Comparison of ENCODE assay signal across 8 mouse cellular contexts in genomic region chr7:143059202-143059870, GRCm38 (mm10). TPM values are rescaled to one million over a fixed set of nuclear protein-coding genes. Genes with fewer than 3 reads are reported as not detected.
DNase-seq lines count a peak whose midpoint lies in the region; ATAC-seq and TF ChIP-seq lines count a peak whose summit lies in the region.

No protein-coding gene starts in this region.

- no peaks in the 10 kb centered on the region for H3K9me3 ChIP-seq in embryonic facial prominence, embryonic 12.5 days
- no peaks in the 10 kb centered on the region for H3K9me3 ChIP-seq in hindbrain, postnatal 0 days (ENCODE audit: low read length)

- no peak overlapping the region for H3K4me2 ChIP-seq in embryonic facial prominence, embryonic 12.5 days (replicated peaks)
- H3K4me2 ChIP-seq in hindbrain, postnatal 0 days (ENCODE audit: low read depth, low read length), result no peak overlapping the region

- H3K4me1 ChIP-seq in kidney, adult 2 months (ENCODE audit: control insufficient read depth, insufficient read depth, low read length), result peaks cover 34% of the 10 kb centered on the region
- H3K4me1 ChIP-seq in embryonic facial prominence, embryonic 12.5 days, result peaks cover 32% of the 10 kb centered on the region
- H3K4me1 ChIP-seq in hindbrain, postnatal 0 days (ENCODE audit: insufficient read depth, low read length), result peaks cover 39% of the 10 kb centered on the region

- H3K4me3 ChIP-seq in kidney, adult 2 months (ENCODE audit: insufficient read depth, low read depth, low read length), result no peak overlapping the region
- H3K4me3 ChIP-seq in embryonic facial prominence, embryonic 12.5 days, result no peak overlapping the region
- H3K4me3 ChIP-seq in hindbrain, postnatal 0 days (ENCODE audit: low read length), result no peak overlapping the region

- ATAC-seq in embryonic facial prominence, embryonic 12.5 days (ENCODE audit: insufficient number of reproducible peaks, insufficient read depth, low FRiP score, low TSS enrichment), result no peak
- peak; percentile 41; the same call in 1 of the 2 replicates for ATAC-seq in hindbrain, postnatal 0 days
- peak; percentile 81 for ATAC-seq in monocyte, adult 5-6 weeks (replicated peaks; ENCODE audit: insufficient number of reproducible peaks, low FRiP score, low TSS enrichment, poor library complexity, severe bottlenecking)

- no peak for TF ChIP-seq POLR2A in kidney, adult 2 months (IDR thresholded peaks at IDR 0.05; ENCODE audit: low read depth, low read length)

- no peak overlapping the region for H3K9ac ChIP-seq in embryonic facial prominence, embryonic 12.5 days
- H3K9ac ChIP-seq in hindbrain, postnatal 0 days (replicated peaks; ENCODE audit: low read length), result no peak overlapping the region

- no peaks in the 10 kb centered on the region for H3K27me3 ChIP-seq in kidney, adult 2 months (replicated peaks; ENCODE audit: control insufficient read depth, insufficient read depth, low read length)
- no peaks in the 10 kb centered on the region for H3K27me3 ChIP-seq in embryonic facial prominence, embryonic 12.5 days
- no peaks in the 10 kb centered on the region for H3K27me3 ChIP-seq in hindbrain, postnatal 0 days (ENCODE audit: insufficient read depth, low read length)

- peak overlapping the region; percentile 49 for H3K27ac ChIP-seq in kidney, adult 2 months (ENCODE audit: insufficient read depth, low read depth, low read length)
- 0 out of 2 replicates have a peak overlapping the region, but pooled peaks have one; percentile 23 for H3K27ac ChIP-seq in embryonic facial prominence, embryonic 12.5 days
- peak overlapping the region; percentile 73 for H3K27ac ChIP-seq in hindbrain, postnatal 0 days

- TF ChIP-seq CTCF in kidney, adult 2 months (conservative IDR thresholded peaks at IDR 0.05; ENCODE audit: insufficient read depth, insufficient read length, low read depth, low read length), result no peak
- no peak for TF ChIP-seq CTCF in hindbrain, postnatal 0 days (IDR thresholded peaks at IDR 0.05; ENCODE audit: low read depth)

- H3K36me3 ChIP-seq in kidney, adult 2 months (ENCODE audit: control insufficient read depth, insufficient read depth, low read length), result peaks cover 1% of the 10 kb centered on the region
- H3K36me3 ChIP-seq in embryonic facial prominence, embryonic 12.5 days, result peaks cover 48% of the 10 kb centered on the region
- H3K36me3 ChIP-seq in hindbrain, postnatal 0 days (ENCODE audit: insufficient read depth, low read length), result peaks cover 17% of the 10 kb centered on the region

- 35% methylated on average over 5 of the region's 5 CpGs for WGBS in kidney, adult 2 months
- 79% methylated on average over 5 of the region's 5 CpGs for WGBS in embryonic facial prominence, embryonic 12.5 days
- 56% methylated on average over 5 of the region's 5 CpGs for WGBS in hindbrain, postnatal 0 days

- peak; percentile 50 for DNase-seq in kidney, adult 2 months
- no peak for DNase-seq in kidney, adult 9 months
- DNase-seq in adipocyte (ENCODE audit: low spot score), result peak; percentile 74
- DNase-seq in hindbrain, postnatal 0 days (ENCODE audit: low spot score), result peak; percentile 69
- no peak for DNase-seq in thymus, adult 18-20 months
- no peak for DNase-seq in thymus, postnatal 0 days (ENCODE audit: low spot score)

RNA-seq across cellular contexts. Expression of gene Cd81, which starts 6.8 kb away (rescaled TPM):
- 801 and 824 TPM in 2 replicates for polyA plus RNA-seq in kidney, adult 2 months (2012; rRNA removed)
- polyA plus RNA-seq in embryonic facial prominence, embryonic 12.5 days (2016; fragmentation: Nextera tagmentation; extraction: Ambion mirVana), result 318 and 332 TPM in 2 replicates
- 758 and 776 TPM in 2 replicates for total RNA-seq in hindbrain, postnatal 0 days (2014; rRNA removed)
- 708 and 751 TPM in 2 replicates for polyA plus RNA-seq in hindbrain, postnatal 0 days (2015; fragmentation: Nextera tagmentation; extraction: Ambion mirVana)
- total RNA-seq in monocyte, adult 5-6 weeks (2017), result 75.1 to 86.6 TPM (median 75.4 TPM) in 3 replicates
- polyA plus RNA-seq in thymus, postnatal 0 days (2015; fragmentation: Nextera tagmentation; extraction: Ambion mirVana), result 228 and 233 TPM in 2 replicates

RNA-seq across cellular contexts. Expression of gene Tssc4, which starts 9.7 kb away (rescaled TPM):
- polyA plus RNA-seq in kidney, adult 2 months (2012; rRNA removed), result 64.8 and 74.5 TPM in 2 replicates
- 106 and 107 TPM in 2 replicates for polyA plus RNA-seq in embryonic facial prominence, embryonic 12.5 days (2016; fragmentation: Nextera tagmentation; extraction: Ambion mirVana)
- 106 and 118 TPM in 2 replicates for total RNA-seq in hindbrain, postnatal 0 days (2014; rRNA removed)
- 101 and 102 TPM in 2 replicates for polyA plus RNA-seq in hindbrain, postnatal 0 days (2015; fragmentation: Nextera tagmentation; extraction: Ambion mirVana)
- total RNA-seq in monocyte, adult 5-6 weeks (2017), result 5.2 to 10.4 TPM (median 8.2 TPM) in 3 replicates
- 68.5 and 72.3 TPM in 2 replicates for polyA plus RNA-seq in thymus, postnatal 0 days (2015; fragmentation: Nextera tagmentation; extraction: Ambion mirVana)

RNA-seq across cellular contexts. Expression of gene Trpm5, which starts 35.1 kb away (rescaled TPM):
- 0.03 TPM in 2 replicates for polyA plus RNA-seq in kidney, adult 2 months (2012; rRNA removed)
- 5.2 and 6.2 TPM in 2 replicates for polyA plus RNA-seq in embryonic facial prominence, embryonic 12.5 days (2016; fragmentation: Nextera tagmentation; extraction: Ambion mirVana)
- 2.1 and 3.0 TPM in 2 replicates for total RNA-seq in hindbrain, postnatal 0 days (2014; rRNA removed)
- 2.0 and 2.6 TPM in 2 replicates for polyA plus RNA-seq in hindbrain, postnatal 0 days (2015; fragmentation: Nextera tagmentation; extraction: Ambion mirVana)
- total RNA-seq in monocyte, adult 5-6 weeks (2017), result 0.11 TPM in 1 of 3 replicates, not detected in the others
- polyA plus RNA-seq in thymus, postnatal 0 days (2015; fragmentation: Nextera tagmentation; extraction: Ambion mirVana), result 0.98 and 1.5 TPM in 2 replicates

RNA-seq across cellular contexts. Expression of gene Kcnq1, which starts 46.8 kb away (rescaled TPM):
- polyA plus RNA-seq in kidney, adult 2 months (2012; rRNA removed), result 24.0 and 27.5 TPM in 2 replicates
- polyA plus RNA-seq in embryonic facial prominence, embryonic 12.5 days (2016; fragmentation: Nextera tagmentation; extraction: Ambion mirVana), result 0.73 and 2.0 TPM in 2 replicates
- 1.2 and 1.9 TPM in 2 replicates for total RNA-seq in hindbrain, postnatal 0 days (2014; rRNA removed)
- 1.1 and 1.4 TPM in 2 replicates for polyA plus RNA-seq in hindbrain, postnatal 0 days (2015; fragmentation: Nextera tagmentation; extraction: Ambion mirVana)
- total RNA-seq in monocyte, adult 5-6 weeks (2017), result not detected in 3 replicates
- polyA plus RNA-seq in thymus, postnatal 0 days (2015; fragmentation: Nextera tagmentation; extraction: Ambion mirVana), result 0.29 and 1.0 TPM in 2 replicates

RNA-seq across cellular contexts. Expression of gene Tspan32, which starts 54.5 kb away (rescaled TPM):
- 0.99 and 5.1 TPM in 2 replicates for polyA plus RNA-seq in kidney, adult 2 months (2012; rRNA removed)
- polyA plus RNA-seq in embryonic facial prominence, embryonic 12.5 days (2016; fragmentation: Nextera tagmentation; extraction: Ambion mirVana), result 1.9 and 3.3 TPM in 2 replicates
- total RNA-seq in hindbrain, postnatal 0 days (2014; rRNA removed), result 0.16 and 0.29 TPM in 2 replicates
- 0.40 and 0.71 TPM in 2 replicates for polyA plus RNA-seq in hindbrain, postnatal 0 days (2015; fragmentation: Nextera tagmentation; extraction: Ambion mirVana)
- 47.6 to 98.9 TPM (median 75.2 TPM) in 3 replicates for total RNA-seq in monocyte, adult 5-6 weeks (2017)
- polyA plus RNA-seq in thymus, postnatal 0 days (2015; fragmentation: Nextera tagmentation; extraction: Ambion mirVana), result 44.5 and 58.2 TPM in 2 replicates

Comparison
In these comparisons a context has a peak if more than half of its experiments do, and no peak if none do; other contexts are left out.
1. DNase-seq: peak in kidney, adult 2 months (single experiment), adipocyte (single experiment) and hindbrain, postnatal 0 days (single experiment); none in kidney, adult 9 months (single experiment), thymus, adult 18-20 months (0 of 2) and thymus, postnatal 0 days (single experiment).
2. H3K27ac ChIP-seq: peak in every context shown above with its lines; median percentile 73 in hindbrain, postnatal 0 days; 49 in kidney, adult 2 months; 23 in embryonic facial prominence, embryonic 12.5 days.